Mouse (Mus musculus) heart, postnatal 25 days (tissue): ENCODE results near the gene Vmn1r1. TPM values are rescaled to one million over a fixed set of nuclear protein-coding genes. Genes with fewer than 3 reads are reported as not detected.
A peak's percentile ranks its signal among the peaks of the same experiment; 100 is the strongest.
"Not testable (repeated sequence)": the region's sequence is repeated elsewhere in the genome, so short reads cannot be mapped to it uniquely, and the experiment has no call there.

Experiments
- DNase-seq: peaks from one replicate; pipeline ENCODE4 v3.0.0; 2022; ENCODE audit warnings: low spot score
- intact Hi-C: fragments of 180-260 bp; cut with DNase I; formaldehyde crosslinking; loops from one replicate; pipeline ENCODE4 v1.15.1; 2025
- total RNA-seq, 2 experiments: library from RNA; stranded (reverse); gene quantifications; 2 replicates each; pipeline ENCODE4 v1.2.3; 2021

The Vmn1r1 gene
- total RNA-seq, result not detected

DNA sequence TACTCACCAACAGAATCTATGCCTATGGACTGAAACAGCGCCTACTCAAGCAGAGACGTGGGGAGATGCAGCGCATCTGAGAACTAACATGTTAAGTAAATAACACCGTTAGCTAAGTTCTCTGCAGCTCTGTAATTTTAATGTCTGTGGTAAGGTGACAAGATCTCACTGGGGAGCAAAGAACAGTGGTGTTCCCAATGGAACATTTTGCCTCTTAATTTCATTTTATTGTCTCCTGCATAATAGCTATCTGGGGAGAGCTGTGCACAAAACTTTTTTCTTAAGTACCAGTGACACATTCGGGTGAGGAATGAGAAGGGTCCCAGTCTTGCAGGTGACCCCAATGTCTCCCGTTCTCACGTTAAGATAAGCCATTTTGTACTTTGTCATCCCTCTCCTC is at the start of gene Vmn1r1:
Gene Vmn1r1 (minus strand): TSS at position 101 of the 400 bp plus-strand sequence.
- DNase-seq, result no peak
- intact Hi-C loops, result no loop called here

DNA sequence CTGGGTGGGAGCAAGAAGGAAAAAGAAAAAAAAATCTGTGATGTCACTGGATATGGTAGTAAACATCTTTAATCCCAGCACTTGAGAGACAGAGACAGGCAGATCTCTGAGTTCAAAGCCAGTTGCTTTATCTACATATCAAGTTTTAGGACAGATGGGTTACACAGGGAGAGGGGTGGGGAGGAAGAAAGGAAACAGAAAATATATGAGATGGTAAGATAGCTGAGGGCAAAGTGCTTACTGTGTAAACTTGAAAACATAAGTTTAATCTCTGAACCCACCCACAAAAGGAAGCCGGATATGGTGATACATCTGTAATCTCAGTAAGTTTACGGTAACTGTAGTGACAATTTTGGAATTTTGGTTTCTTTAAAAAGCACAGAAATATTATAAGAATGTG is 46.0 kb upstream of the Vmn1r1 start:
- DNase-seq, result no peak
- intact Hi-C loops, result no loop called here

DNA sequence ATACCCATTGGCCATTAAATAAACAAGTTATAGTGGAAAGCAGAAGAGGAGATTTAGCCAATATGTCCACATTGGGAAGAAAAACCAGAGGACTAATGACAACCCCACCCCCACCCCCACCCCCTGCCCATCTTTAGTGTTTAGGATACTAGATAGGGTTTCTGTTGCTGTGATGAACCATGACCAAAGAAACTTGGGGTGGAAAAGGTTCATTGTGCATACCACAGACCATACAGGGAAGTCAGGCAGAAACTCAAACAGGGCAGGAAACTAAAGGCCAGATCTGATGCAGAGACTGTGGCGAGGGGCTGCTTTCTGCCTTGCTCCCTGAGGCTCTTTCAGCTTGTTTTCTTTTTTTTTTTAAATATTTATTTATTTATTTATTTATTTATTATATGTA is 28.3 kb upstream of the Vmn1r1 start:
- no peak for DNase-seq
- intact Hi-C loops, result no loop called here

DNA sequence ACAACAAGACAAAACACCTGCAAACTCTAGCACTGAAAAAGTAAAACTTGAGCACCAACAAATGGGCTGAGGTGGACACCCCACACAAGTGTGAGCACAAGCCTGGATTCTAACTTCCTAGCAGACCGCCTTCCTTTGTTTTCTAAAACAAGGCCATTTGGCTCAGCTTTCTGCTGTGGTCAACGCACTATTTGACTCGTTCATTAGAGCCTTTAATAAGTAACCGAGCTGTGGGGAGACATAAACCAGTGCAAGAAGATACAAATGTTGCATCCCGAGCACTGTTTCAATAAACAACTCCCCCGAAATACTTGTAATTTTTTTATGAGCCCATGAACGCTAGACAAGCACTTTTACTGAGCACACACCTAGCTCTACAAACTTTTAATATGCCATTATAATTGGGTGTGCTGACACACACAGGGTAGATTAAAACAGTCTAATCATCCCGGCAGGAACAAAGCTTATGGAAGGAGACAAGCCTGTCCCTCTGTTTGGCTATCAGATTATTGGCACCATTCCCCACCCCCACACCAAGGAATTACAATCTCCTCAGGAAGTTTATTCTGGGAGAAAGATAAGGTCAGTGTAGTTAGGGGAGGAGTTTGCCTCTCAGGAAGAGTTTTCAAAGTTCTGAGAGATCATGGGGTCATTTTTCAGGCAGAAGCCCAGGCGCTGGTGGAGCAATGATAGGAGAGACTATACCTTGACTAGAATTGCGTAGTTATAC is 27.7 kb upstream of the Vmn1r1 start:
- intact Hi-C loops, result no loop called here
- DNase-seq, result no peak

DNA sequence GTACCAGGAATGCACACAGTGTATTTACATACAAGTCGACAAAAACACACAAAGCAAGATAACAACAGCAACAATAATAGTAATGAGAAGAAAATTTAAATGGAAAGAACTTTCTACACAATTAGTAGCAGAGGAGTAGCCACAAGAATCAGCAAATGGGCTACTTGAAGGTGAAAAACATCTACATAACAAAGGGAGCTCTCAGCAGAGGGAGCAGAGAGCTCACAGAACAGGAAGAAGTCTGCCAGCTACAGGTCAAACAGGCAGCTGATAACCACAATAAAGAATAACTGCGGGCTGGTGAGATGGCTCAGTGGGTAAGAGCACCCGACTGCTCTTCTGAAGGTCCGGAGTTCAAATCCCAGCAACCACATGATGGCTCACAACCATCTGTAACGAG is 26.9 kb upstream of the Vmn1r1 start:
- intact Hi-C loops, result no loop called here

DNA sequence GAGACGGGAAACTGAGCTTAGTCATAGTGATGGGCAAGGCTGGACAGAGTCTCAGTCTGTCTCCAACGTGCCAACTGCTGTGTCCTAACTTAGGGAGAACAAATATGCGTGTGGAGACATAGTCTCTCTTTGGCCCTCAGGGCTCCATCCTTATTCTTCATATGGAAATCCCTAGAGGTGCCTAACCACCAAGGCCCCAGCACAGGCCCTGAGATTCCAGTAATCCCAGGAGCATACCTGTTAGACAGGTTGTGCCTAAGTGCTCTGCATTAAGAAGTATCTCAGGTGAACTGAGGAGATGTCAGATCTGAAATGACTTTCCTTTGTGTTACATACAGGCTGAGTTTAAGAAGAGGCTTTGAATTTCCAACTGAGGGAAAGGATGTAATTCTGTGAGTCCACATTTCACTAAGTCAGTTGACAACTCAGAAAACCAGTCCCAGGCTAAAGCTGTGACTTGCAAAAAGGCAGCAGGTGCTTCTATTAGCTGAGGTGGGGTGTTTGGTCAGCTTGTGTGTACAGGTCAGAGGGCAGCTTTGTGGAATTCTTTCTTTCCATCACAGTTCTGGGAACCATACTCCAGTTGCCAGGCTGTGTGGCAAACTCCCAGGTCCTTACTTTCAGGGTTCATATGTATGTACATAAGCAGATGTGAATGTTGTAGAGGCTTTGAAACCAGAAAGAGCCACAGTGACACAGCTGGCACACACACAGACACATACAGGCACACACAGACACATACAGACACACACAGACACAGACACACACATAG is 25.6 kb upstream of the Vmn1r1 start:
- intact Hi-C loops, result no loop called here
- no peak for DNase-seq

More for the DNA sequence above, 26.9 kb upstream of the Vmn1r1 start:
- no peak for DNase-seq

DNA sequence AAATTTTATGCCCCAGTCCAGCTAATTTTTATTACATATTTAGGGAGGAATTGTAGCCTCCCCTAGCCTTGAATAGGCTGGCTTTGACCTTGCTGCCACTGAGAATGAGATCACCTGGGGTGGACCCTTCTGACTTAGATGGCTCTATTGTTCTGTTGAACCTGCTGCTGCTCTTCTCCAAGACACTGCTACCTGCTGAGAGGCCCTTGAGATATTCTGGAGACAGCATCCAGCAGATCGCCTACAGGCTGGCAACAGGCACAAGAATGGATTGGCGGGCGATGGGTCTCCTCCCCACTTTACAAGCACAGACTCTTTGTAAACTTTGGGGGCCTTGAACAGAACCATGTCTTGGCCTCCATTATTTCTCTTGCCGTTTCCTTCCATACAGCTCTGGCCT is 18.2 kb upstream of the Vmn1r1 start:
- intact Hi-C loops, DNase-seq: not testable (repeated sequence)

DNA sequence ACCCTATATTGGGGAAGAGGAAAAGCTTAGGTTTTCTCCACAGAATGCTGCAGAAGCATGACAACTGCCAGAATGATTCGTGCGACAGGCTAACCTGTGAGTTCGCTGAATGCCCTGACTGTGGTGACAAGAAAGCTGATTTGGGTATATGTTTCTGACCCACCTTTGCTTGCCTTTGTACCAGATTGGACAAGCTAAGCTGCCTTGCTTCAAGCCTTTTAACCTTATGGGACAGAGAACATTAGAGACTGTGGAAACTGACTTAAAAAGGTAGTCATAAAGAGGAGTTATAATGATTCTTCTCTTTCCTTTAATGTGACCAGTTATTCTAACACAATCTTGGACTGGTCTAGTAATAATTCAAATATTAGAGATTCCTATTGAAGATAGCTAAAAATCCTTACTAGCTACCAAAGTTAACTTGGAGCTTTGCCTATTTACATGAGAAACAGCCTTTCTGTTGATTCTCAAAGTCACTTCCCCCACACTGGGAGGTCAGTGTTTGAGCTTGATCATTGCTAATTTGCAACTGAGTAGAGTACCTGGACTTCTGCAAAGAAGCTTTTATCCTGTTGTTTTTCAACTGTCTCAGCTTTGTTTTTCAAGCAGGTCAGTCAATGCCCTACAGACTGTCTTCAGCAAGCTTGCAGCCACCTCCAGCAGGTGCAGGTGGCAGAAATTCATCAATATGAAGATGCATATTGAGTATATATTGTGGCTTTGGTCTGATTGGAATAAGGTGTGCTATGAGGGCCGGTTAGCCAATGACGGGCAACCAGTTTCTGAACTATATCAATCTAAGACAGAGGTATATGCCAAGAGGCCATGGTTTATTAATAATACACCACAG is 17.4 kb upstream of the Vmn1r1 start:
- no peak for DNase-seq
- intact Hi-C loops, result no loop called here

DNA sequence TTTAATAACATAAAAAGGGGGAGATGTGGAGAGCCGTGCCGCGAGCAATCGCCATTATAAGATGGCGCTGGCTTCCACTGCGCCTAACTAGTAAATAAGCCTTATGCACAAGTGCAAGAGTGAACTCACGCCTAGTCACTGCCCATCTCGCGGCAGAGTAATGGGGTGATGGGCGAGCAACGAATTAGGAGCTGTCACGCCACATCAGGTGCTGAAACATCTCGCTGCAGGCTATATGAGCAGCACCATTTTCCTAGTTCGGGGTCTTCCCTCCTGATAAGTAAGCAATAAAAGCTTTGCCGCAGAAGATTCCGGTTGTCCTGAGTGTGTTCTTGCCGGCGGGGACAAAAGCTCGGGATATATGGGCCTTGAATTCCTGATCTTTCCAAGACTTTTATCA is 12.7 kb upstream of the Vmn1r1 start:
- intact Hi-C loops, DNase-seq: not testable (repeated sequence)

DNA sequence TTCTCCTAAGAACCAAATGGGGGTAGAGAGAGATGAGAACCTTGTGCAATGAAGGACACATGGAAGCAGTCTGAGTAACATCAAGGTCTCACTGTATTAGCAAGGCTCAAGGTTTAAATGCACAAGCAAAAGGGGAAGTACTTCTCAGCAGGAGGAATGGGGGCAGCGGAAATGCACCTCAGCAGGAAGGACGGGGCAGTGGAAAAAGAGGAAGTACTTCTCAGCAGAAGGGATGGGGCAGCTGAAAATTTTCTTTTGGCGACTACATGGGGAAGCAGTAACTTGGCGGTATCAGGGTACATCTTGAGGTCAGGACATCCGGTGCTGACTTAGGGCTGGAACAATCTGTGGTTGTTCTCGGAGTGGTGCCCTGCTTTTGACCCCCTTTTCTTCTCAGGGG is 5.9 kb upstream of the Vmn1r1 start:
- intact Hi-C loops, DNase-seq: not testable (repeated sequence)

DNA sequence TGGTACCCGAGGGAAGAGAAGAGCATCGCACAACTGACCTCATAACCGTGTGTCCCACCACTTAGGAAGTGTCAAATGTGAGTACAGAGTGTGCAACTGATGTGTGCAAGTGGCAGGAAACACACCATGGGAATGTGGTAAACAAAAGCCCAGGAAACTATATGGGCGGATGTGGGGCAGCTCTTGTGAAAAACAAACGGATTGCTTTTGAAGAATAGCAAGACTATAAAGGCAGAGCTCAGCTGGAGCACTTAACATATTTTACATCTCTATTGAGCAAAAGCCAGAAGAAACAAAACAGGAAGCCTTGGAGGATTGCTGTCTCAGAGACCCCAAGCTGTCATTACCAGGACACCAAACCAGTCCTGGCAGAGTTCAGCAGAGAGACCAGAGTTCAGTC is 1.3 kb downstream of the Vmn1r1 start:
- intact Hi-C loops, result no loop called here
- DNase-seq, result no peak

DNA sequence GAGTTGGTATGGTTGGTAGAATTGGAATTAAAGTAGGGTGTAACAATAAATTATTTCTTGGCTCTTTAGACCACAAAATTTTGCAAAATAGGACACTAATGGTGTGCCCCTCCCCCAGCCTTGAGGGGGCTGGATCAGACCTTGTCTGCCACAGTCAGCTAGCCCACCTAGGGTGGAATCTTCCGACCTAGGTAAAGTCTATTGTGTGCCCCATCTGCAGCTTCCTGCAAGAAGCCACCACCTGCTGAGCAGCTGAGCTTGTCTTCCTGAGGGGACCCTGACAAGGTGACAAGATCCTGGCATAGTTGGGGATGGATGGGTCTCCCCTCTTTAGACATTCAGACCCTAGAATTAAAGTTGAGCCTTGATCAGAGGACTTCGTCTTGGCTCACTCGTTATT is 4.7 kb downstream of the Vmn1r1 start:
- intact Hi-C loops, result no loop called here
- DNase-seq, result no peak

DNA sequence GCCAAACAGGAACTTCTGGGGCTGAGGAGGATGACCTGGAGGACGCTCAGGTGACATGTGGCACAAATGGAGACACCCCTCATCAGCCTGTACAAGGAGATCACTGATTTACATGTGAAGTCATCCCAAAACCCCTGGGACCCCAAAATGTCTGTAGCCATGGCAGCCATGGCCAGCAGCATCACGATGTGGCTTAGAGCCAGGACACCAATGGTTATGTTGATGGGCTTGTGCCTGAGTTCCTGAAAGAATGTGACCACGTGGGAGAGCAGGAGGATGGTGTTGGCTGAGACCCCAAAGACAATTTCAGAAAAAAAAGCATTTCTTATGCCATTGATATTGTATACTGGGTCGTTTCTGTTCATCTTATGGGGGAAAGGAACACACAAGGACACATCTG is 6.6 kb downstream of the Vmn1r1 start:
- no peak for DNase-seq
- intact Hi-C loops, result no loop called here

DNA sequence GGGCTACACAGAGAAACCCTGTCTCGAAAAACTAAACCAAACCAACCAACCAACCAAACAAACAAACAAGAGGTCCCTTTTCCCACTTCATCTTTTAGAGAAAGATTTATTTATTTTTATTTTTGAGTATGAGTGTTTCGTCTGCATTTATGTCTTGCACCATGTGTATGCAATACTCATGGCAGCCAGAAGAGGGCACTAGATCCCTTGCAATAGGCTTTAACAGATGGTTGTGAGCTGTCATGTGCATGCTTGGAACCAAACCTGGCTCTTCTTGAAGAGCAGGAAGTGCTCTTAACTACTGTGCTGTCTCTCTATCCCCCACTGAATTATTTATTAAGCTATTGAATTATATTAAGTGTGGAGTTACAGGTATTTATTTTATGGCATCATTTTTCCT is 14.3 kb downstream of the Vmn1r1 start:
- intact Hi-C loops, result no loop called here
- DNase-seq, result no peak

DNA sequence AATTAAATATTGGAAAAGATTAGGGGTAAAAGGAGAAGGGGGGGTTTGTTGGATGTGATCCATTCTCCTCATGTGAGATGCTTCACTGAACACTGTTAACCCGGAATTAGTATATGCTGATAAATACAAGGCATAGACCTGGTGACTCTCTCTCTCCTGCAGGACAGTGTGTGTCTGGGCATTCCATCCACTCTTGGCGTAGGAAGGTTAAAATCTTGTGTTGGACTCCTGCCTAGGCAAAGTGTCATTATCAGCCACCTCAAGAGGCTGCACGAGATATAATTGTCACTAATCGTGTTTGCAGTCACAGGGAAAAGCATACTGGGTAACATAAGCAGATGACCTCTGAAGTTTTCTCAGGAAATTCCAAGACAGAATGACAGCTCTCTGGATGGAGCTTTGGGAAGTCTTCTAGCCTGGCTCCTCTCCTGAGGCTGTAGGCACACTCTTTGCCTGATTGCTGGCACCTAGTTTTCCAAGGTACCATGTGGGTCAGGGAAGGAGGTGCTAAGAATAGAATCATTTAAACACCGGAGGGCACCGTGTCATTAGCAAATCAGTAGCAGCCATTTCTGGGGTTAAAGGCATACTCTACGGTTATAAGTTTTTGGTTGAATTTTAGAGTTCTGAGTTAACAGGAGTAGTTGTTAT is 15.3 kb downstream of the Vmn1r1 start:
- DNase-seq, result no peak
- intact Hi-C loops, result no loop called here

DNA sequence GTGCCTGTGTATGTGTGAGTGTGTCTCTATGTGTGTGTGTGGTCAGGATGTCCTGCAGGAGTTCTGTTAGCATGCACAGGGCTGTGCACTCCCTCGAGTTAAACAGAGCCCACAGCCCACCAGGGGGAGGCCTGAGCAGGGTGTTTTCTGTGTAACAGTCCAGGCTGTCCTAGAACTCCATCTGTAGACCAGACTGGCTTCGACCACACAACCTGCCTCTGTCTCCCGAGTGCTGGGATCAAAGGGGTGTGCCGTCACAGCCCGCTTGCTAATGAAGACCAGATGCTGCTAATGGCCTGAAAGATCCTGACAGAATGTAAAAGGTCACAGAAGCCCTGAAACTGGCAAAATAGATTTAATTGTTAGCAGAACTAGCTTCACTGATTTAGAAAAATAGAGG is 18.7 kb downstream of the Vmn1r1 start:
- intact Hi-C loops, result no loop called here
- DNase-seq, result no peak

DNA sequence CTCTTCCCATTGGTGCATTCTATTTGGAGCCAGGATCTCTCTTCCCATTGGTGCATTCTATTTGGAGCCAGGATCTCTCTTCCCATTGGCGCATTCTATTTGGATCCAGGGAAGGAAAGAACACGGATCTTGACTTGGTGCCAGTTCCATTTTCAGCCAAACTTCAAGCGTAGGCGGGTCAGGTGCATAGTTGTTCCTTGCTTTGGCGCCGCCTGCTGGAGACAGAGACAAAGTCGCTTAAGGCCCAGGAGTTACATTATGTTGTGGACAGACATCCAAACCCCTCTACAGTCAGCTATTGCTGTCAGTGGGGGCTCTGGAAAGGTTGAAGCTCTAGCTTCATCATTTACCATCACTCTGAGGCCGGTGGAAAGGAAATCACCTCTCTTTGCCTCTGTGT is 21.0 kb downstream of the Vmn1r1 start:
- intact Hi-C loops, result no loop called here
- no peak for DNase-seq

DNA sequence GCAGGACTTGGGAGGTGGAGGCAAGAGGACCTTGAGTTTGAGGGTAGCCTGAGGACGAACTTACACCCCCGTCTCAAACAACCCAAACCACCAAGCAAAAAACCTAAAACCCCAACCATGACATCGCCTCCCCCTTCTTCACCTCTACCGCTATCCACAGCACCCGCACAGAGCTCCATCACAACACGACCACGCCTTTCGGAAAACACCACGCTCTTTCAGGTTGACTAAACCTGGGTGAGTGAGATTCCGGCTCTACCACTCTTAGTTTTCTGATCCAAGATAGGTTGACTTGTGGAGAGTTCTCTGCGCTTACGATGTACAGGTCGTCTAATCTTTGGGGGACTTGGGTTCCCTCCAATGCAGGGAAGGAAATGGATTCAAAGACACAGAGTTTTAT is 21.6 kb downstream of the Vmn1r1 start:
- intact Hi-C loops, result no loop called here
- no peak for DNase-seq

DNA sequence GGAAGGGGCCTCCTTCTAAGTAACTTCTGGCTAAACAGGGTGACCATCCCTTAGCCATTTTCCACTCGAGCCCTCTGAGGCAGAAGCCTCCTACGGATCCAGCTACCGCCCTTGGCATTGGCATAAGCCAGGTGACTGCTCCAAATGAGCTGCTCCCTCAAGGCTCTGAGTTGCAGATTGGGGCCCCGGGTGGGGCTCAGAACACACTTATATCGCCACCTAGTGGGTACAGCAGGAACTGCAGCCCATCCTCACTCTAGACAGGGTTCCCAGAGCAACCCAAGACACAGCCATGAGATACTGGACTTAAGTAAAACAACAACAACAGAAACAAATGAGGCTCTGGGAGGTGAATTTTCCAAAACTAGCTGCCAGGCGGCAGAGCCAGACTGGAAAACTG is 23.9 kb downstream of the Vmn1r1 start:
- intact Hi-C loops, result loop anchor here (1.0 kb wide), 1 partner anchor 252 kb away; no protein-coding TSS in a partner anchor
- DNase-seq, result peak; percentile 17

DNA sequence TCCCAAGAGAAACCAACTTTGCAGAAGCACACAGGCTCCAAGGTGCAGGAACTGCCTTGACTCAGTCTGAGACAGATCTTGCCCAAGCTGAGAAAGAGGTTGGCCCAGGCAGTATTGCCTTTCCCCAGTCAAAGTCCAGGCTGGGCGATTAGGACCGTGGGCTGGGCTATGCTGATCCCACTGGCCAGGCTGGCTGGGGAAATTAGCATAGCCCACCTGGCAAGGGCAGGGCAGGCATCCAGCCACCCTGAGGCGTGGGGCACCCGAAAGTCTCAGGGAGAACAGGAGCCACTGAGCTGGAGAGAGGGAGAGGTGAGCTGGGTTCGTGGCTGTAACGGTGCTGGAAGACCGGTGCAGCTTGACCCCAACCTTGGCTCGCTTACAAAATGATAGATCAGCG is 24.3 kb downstream of the Vmn1r1 start:
- intact Hi-C loops, result loop anchor here (1.0 to 5.0 kb wide), 2 partner anchors 252 to 397 kb away; no protein-coding TSS in a partner anchor
- no peak for DNase-seq
